Mouse (Mus musculus) kidney, adult 9 months (tissue): Measurements from ENCODE around the gene Copg2.

Experiments
- DNase-seq: peaks from one replicate; pipeline ENCODE4 v3.0.0; 2022

Gene Copg2

GRCm38 (mm10) chr6:30732571-30733130 lies 163.9 kb downstream of the Copg2 start:
- no peak for DNase-seq

- DNase-seq: no peak
Measured at GRCm38 (mm10) chr6:30730301-30730971, 166.2 kb downstream of the Copg2 start.

GRCm38 (mm10) chr6:30723331-30723730 lies 173.3 kb downstream of the Copg2 start, which contains the start of gene Mest:
Gene Mest, plus strand, starts transcription at chr6:30723547.
- DNase-seq: no peak

GRCm38 (mm10) chr6:30722385-30723164 lies 174.0 kb downstream of the Copg2 start:
- DNase-seq: no peak

GRCm38 (mm10) chr6:30716796-30717195 lies 179.8 kb downstream of the Copg2 start:
- DNase-seq: no peak

- no peak for DNase-seq
Measured at GRCm38 (mm10) chr6:30714891-30715471, 181.6 kb downstream of the Copg2 start.

- DNase-seq: no peak
Measured at GRCm38 (mm10) chr6:30713896-30714295, 182.7 kb downstream of the Copg2 start.

- no peak for DNase-seq
Measured at GRCm38 (mm10) chr6:30713455-30713854, 183.1 kb downstream of the Copg2 start.

GRCm38 (mm10) chr6:30712484-30712883 lies 184.1 kb downstream of the Copg2 start:
- no peak for DNase-seq

- DNase-seq: no peak
Measured at GRCm38 (mm10) chr6:30711365-30711763, 185.2 kb downstream of the Copg2 start.

GRCm38 (mm10) chr6:30710371-30711364 lies 185.9 kb downstream of the Copg2 start:
- no peak for DNase-seq

- no peak for DNase-seq
Measured at GRCm38 (mm10) chr6:30709115-30709514, 187.5 kb downstream of the Copg2 start.

- DNase-seq: no peak
Measured at GRCm38 (mm10) chr6:30703977-30704602, 192.5 kb downstream of the Copg2 start.

- no peak for DNase-seq
Measured at GRCm38 (mm10) chr6:30703476-30703875, 193.1 kb downstream of the Copg2 start.

GRCm38 (mm10) chr6:30702881-30703280 lies 193.7 kb downstream of the Copg2 start:
- no peak for DNase-seq

GRCm38 (mm10) chr6:30700182-30700581 lies 196.4 kb downstream of the Copg2 start:
- no peak for DNase-seq

GRCm38 (mm10) chr6:30698036-30698435 lies 198.6 kb downstream of the Copg2 start:
- DNase-seq: no peak
